Mouse (Mus musculus) thymus, postnatal 36 days (tissue): ENCODE measurements around the gene Hoxa5.
A peak's percentile ranks its signal among the peaks of the same experiment; 100 is the strongest.

Source experiments
- DNase-seq, 2 experiments: peaks; one replicate each; pipeline ENCODE4 v3.0.0; 2022; ENCODE audit warnings: mixed read lengths in 2 of 2

Gene Hoxa5

GRCm38 (mm10) chr6:52196811-52197210, 7.6 kb downstream of the Hoxa5 start:
- no peak for DNase-seq

- no peak for DNase-seq
These were observed 9.7 kb downstream of the Hoxa5 start for GRCm38 (mm10) chr6:52194690-52195089.

GRCm38 (mm10) chr6:52191860-52192550, 12.4 kb downstream of the Hoxa5 start:
- peak; percentile 84 to 87 for DNase-seq

- peak in 1 of 2 experiments; percentile 56 for DNase-seq
These were observed 13.2 kb downstream of the Hoxa5 start, which contains the start of gene Hoxa4 for GRCm38 (mm10) chr6:52190906-52191810. TSS of gene Hoxa4 (minus strand) at chr6:52191753.

- no peak for DNase-seq
These were observed 14.0 kb downstream of the Hoxa5 start for GRCm38 (mm10) chr6:52190410-52190809.

GRCm38 (mm10) chr6:52189909-52190308, 14.5 kb downstream of the Hoxa5 start:
- no peak for DNase-seq

- no peak for DNase-seq
These were observed 15.2 kb downstream of the Hoxa5 start for GRCm38 (mm10) chr6:52189172-52189591.

- DNase-seq: no peak
These were observed 17.9 kb downstream of the Hoxa5 start for GRCm38 (mm10) chr6:52186500-52186899.

GRCm38 (mm10) chr6:52185834-52186233, 18.6 kb downstream of the Hoxa5 start:
- no peak for DNase-seq

GRCm38 (mm10) chr6:52185222-52185621, 19.2 kb downstream of the Hoxa5 start:
- DNase-seq: no peak

GRCm38 (mm10) chr6:52184668-52185067, 19.7 kb downstream of the Hoxa5 start:
- DNase-seq: no peak

- no peak for DNase-seq
These were observed 20.9 kb downstream of the Hoxa5 start for GRCm38 (mm10) chr6:52183311-52184080.

GRCm38 (mm10) chr6:52182793-52183192, 21.6 kb downstream of the Hoxa5 start:
- no peak for DNase-seq

- DNase-seq: no peak
These were observed 22.4 kb downstream of the Hoxa5 start for GRCm38 (mm10) chr6:52182030-52182429.

GRCm38 (mm10) chr6:52180726-52181125, 23.7 kb downstream of the Hoxa5 start:
- DNase-seq: no peak

GRCm38 (mm10) chr6:52180213-52180710, 24.1 kb downstream of the Hoxa5 start:
- no peak for DNase-seq

- no peak for DNase-seq
These were observed 24.7 kb downstream of the Hoxa5 start for GRCm38 (mm10) chr6:52179690-52180089.

- DNase-seq: no peak
These were observed 25.3 kb downstream of the Hoxa5 start for GRCm38 (mm10) chr6:52178918-52179665.

- no peak for DNase-seq
These were observed 26.6 kb downstream of the Hoxa5 start for GRCm38 (mm10) chr6:52177806-52178205.

- DNase-seq: no peak
These were observed 27.2 kb downstream of the Hoxa5 start, which contains the start of gene 5730596B20Rik for GRCm38 (mm10) chr6:52177061-52177735. TSS of gene 5730596B20Rik (plus strand) at chr6:52177498.

GRCm38 (mm10) chr6:52176391-52176790, 28.0 kb downstream of the Hoxa5 start:
- DNase-seq: no peak
